Mouse (Mus musculus): ENCODE data around the gene Ntn5. TPM values are rescaled to one million over a fixed set of nuclear protein-coding genes. Genes with fewer than 3 reads are reported as not detected.
"Not testable (repeated sequence)": the region's sequence is repeated elsewhere in the genome, so short reads cannot be mapped to it uniquely, and the experiment has no call there.

The Ntn5 gene
- polyA plus RNA-seq, 1 experiment from 2014 or later, result not detected

- not testable (repeated sequence) for H3K27me3 ChIP-seq (replicated peaks); ATAC-seq (ENCODE audit: insufficient number of reproducible peaks, low FRiP score); H3K4me2 ChIP-seq; H3K9ac ChIP-seq; H3K27ac ChIP-seq (ENCODE audit: poor library complexity, severe bottlenecking); H3K36me3 ChIP-seq; H3K4me3 ChIP-seq; H3K9me3 ChIP-seq (replicated peaks)
- peaks cover 13% of the 10 kb centered on the region for H3K4me1 ChIP-seq (replicated peaks)
- 85% methylated on average over 6 of the region's 6 CpGs for whole genome bisulfite sequencing
Observed at GRCm38 (mm10) chr7:45661702-45662101, 22.1 kb upstream of the Ntn5 start.

- Histone ChIP-seq H3K4me2 (no peak overlapping the region), H3K4me1 (replicated peaks) (peaks cover 13% of the 10 kb centered on the region), H3K9ac (no peak overlapping the region), H3K4me3 (no peak overlapping the region), H3K27ac (ENCODE audit: poor library complexity, severe bottlenecking) (no peak overlapping the region), H3K36me3 (no peaks in the 10 kb centered on the region), H3K27me3 (replicated peaks) (no peaks in the 10 kb centered on the region), H3K9me3 (replicated peaks) (peaks cover 3% of the 10 kb centered on the region)
- WGBS, result 49% methylated on average over 13 of the region's 13 CpGs
- ATAC-seq (ENCODE audit: insufficient number of reproducible peaks, low FRiP score), result no peak
Observed at GRCm38 (mm10) chr7:45665303-45666138, 18.3 kb upstream of the Ntn5 start.

- no peak within 1 kb of the TSS for H3K9ac ChIP-seq
- peaks cover 13% of the 10 kb centered on the region for H3K4me1 ChIP-seq (replicated peaks)
- H3K4me3 ChIP-seq, result no peak within 1 kb of the TSS
- 72% methylated on average over 7 of the region's 7 CpGs for WGBS
- no peak within 1 kb of the TSS for H3K27ac ChIP-seq (ENCODE audit: poor library complexity, severe bottlenecking)
- no peak for ATAC-seq (ENCODE audit: insufficient number of reproducible peaks, low FRiP score)
- peaks cover 3% of the 10 kb centered on the region for H3K9me3 ChIP-seq (replicated peaks)
- H3K27me3 ChIP-seq (replicated peaks), result no peaks in the 10 kb centered on the region
- no peak within 1 kb of the TSS for H3K4me2 ChIP-seq
- H3K36me3 ChIP-seq, result no peaks in the 10 kb centered on the region
Observed at GRCm38 (mm10) chr7:45666161-45666560, 17.7 kb upstream of the Ntn5 start, which contains the start of gene Fut2. Gene Fut2, minus strand, starts transcription at chr7:45666394.

- peaks cover 13% of the 10 kb centered on the region for H3K4me1 ChIP-seq (replicated peaks)
- peaks cover 6% of the 10 kb centered on the region for H3K9me3 ChIP-seq (replicated peaks)
- H3K36me3 ChIP-seq, result no peaks in the 10 kb centered on the region
- no peaks in the 10 kb centered on the region for H3K27me3 ChIP-seq (replicated peaks)
- WGBS, result 64% methylated on average over 14 of the region's 14 CpGs
- ATAC-seq (ENCODE audit: insufficient number of reproducible peaks, low FRiP score), result no peak
- H3K27ac ChIP-seq (ENCODE audit: poor library complexity, severe bottlenecking), result no peak overlapping the region
- H3K9ac ChIP-seq, result no peak overlapping the region
- H3K4me3 ChIP-seq, result no peak overlapping the region
- H3K4me2 ChIP-seq, result no peak overlapping the region
Observed at GRCm38 (mm10) chr7:45667761-45668160, 16.1 kb upstream of the Ntn5 start.

- H3K4me2 ChIP-seq, result no peak overlapping the region
- ATAC-seq (ENCODE audit: insufficient number of reproducible peaks, low FRiP score), result no peak
- no peaks in the 10 kb centered on the region for H3K36me3 ChIP-seq
- no peaks in the 10 kb centered on the region for H3K27me3 ChIP-seq (replicated peaks)
- H3K4me1 ChIP-seq (replicated peaks), result peaks cover 13% of the 10 kb centered on the region
- WGBS, result 92% methylated on average over 9 of the region's 9 CpGs
- no peak overlapping the region for H3K4me3 ChIP-seq
- no peak overlapping the region for H3K27ac ChIP-seq (ENCODE audit: poor library complexity, severe bottlenecking)
- no peak overlapping the region for H3K9ac ChIP-seq
- H3K9me3 ChIP-seq (replicated peaks), result peaks cover 6% of the 10 kb centered on the region
Observed at GRCm38 (mm10) chr7:45668921-45669320, 14.9 kb upstream of the Ntn5 start.

GRCm38 (mm10) chr7:45677627-45678295, 6.1 kb upstream of the Ntn5 start:
- Histone ChIP-seq H3K9ac (no peak overlapping the region), H3K4me2 (no peak overlapping the region), H3K27ac (ENCODE audit: poor library complexity, severe bottlenecking) (no peak overlapping the region), H3K27me3 (replicated peaks) (no peaks in the 10 kb centered on the region), H3K9me3 (replicated peaks) (no peaks in the 10 kb centered on the region), H3K36me3 (no peaks in the 10 kb centered on the region), H3K4me1 (replicated peaks) (peaks cover 26% of the 10 kb centered on the region), H3K4me3 (no peak overlapping the region)
- ATAC-seq (ENCODE audit: insufficient number of reproducible peaks, low FRiP score), result no peak
- WGBS, result 65% methylated on average over 7 of the region's 7 CpGs

DNA sequence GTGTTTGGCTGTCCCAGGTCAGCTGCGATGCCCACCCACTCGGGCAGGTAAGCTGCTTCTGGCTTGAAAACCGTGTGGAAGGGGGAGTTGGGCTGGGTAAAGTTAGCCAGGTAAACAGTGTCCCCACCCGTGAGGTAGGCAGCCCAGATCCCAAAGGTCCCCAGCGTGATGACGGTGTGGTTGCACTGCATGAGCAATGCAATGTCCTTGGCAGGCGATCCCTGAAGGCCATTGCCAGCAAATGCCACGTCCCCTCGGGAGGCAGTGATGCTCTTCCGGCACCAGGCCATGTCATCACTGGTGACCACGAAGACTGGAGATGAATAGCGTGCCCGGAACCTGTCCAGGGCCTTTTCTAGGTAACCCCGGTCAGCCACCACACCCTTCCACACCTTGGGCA, 5.3 kb upstream of the Ntn5 start:
- H3K4me2 ChIP-seq, result no peak overlapping the region
- ATAC-seq (ENCODE audit: insufficient number of reproducible peaks, low FRiP score), result no peak
- no peak overlapping the region for H3K9ac ChIP-seq
- H3K36me3 ChIP-seq, result no peaks in the 10 kb centered on the region
- no peak overlapping the region for H3K4me3 ChIP-seq
- H3K27me3 ChIP-seq (replicated peaks), result no peaks in the 10 kb centered on the region
- peaks cover 28% of the 10 kb centered on the region for H3K4me1 ChIP-seq (replicated peaks)
- 89% methylated on average over 14 of the region's 14 CpGs for WGBS
- H3K27ac ChIP-seq (ENCODE audit: poor library complexity, severe bottlenecking), result no peak overlapping the region
- H3K9me3 ChIP-seq (replicated peaks), result no peaks in the 10 kb centered on the region

DNA sequence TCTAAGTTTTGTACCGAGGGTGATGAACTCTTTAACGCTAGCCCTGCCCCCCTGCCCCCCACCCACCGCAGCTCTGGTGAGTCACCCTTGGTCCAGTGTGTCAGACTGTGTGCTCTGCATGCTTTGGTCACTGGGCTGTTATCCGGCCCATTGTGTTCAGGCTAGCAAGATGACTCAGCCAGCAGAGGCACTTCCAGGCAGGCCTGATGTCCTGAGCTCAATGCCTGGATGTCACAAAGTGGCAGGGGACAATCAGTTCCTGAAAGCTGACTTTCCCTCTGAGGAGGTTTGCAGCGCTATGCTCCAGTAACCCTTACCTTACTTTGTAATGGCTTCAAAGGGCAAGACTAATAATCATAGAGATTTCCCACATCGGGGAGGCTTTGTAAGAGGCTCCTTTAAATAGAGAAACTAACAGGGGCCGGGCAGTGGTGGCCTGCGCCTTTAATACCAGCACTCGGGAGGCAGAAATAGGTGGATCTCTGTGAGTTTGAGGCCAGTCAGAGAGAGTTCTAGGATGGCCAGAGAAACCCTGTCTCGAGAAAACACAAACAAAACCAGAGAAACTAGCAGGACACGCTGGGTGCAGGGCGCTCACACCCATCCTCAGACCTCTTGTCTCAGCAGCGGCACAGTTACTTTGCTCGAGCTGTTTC, 3.7 kb upstream of the Ntn5 start:
- H3K27me3 ChIP-seq (replicated peaks), result peaks cover 1% of the 10 kb centered on the region; the same call in 1 of the 2 replicates
- H3K9ac ChIP-seq, result peak overlapping the region; percentile 2; the same call in 1 of the 2 replicates
- no peak overlapping the region for H3K4me2 ChIP-seq
- 60% methylated on average over 14 of the region's 14 CpGs for WGBS
- no peaks in the 10 kb centered on the region for H3K36me3 ChIP-seq
- no peaks in the 10 kb centered on the region for H3K9me3 ChIP-seq (replicated peaks)
- peak overlapping the region; percentile 57 for H3K27ac ChIP-seq (ENCODE audit: poor library complexity, severe bottlenecking)
- ATAC-seq (ENCODE audit: insufficient number of reproducible peaks, low FRiP score), result peak; percentile 63
- no peak overlapping the region for H3K4me3 ChIP-seq
- peaks cover 28% of the 10 kb centered on the region for H3K4me1 ChIP-seq (replicated peaks)

GRCm38 (mm10) chr7:45681046-45681736, 2.6 kb upstream of the Ntn5 start:
- Histone ChIP-seq H3K4me2 (no peak overlapping the region), H3K4me1 (replicated peaks) (peaks cover 28% of the 10 kb centered on the region), H3K27me3 (replicated peaks) (peaks cover 4% of the 10 kb centered on the region; the same call in 1 of the 2 replicates), H3K9ac (0 out of 2 replicates have a peak overlapping the region, but pooled peaks have one; percentile 15), H3K36me3 (no peaks in the 10 kb centered on the region), H3K4me3 (no peak overlapping the region), H3K9me3 (replicated peaks) (no peaks in the 10 kb centered on the region), H3K27ac (ENCODE audit: poor library complexity, severe bottlenecking) (no peak overlapping the region)
- ATAC-seq (ENCODE audit: insufficient number of reproducible peaks, low FRiP score), result no peak
- WGBS, result 64% methylated on average over 8 of the region's 8 CpGs

GRCm38 (mm10) chr7:45682144-45683126, 1.4 kb upstream of the Ntn5 start:
- Histone ChIP-seq H3K27me3 (replicated peaks) (peaks cover 4% of the 10 kb centered on the region; the same call in 1 of the 2 replicates), H3K9ac (peak overlapping the region; percentile 24; the same call in 1 of the 2 replicates), H3K9me3 (replicated peaks) (no peaks in the 10 kb centered on the region), H3K4me3 (peak overlapping the region; percentile 14), H3K27ac (ENCODE audit: poor library complexity, severe bottlenecking) (no peak overlapping the region), H3K4me2 (peak overlapping the region; percentile 57), H3K36me3 (no peaks in the 10 kb centered on the region), H3K4me1 (replicated peaks) (peaks cover 28% of the 10 kb centered on the region)
- ATAC-seq (ENCODE audit: insufficient number of reproducible peaks, low FRiP score), result peak; percentile 36
- 29% methylated on average over 14 of the region's 14 CpGs for WGBS

Measured in heart, embryonic 12.5 days (tissue).